Comparison of ENCODE assay signal across 16 mouse cellular contexts in the genomic region with DNA sequence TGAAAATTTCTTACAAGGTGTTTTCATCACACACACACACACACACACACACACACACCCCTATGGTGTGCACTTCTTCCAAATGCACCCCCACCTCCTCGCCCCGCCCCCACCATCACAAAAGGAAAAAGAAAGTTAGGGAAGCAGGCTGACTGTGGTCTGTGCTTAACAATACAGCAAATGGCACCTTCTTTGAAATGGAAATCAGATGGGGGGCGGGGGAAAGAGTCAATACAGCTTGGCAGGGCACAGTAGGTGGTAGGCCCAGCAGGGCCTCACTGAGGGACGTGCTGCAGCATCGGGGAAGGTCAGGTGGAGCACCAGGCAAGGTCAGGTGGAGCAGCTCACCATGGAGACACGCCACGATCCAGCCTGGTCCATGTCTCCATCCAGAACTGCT. TPM values are rescaled to one million over a fixed set of nuclear protein-coding genes. Genes with fewer than 3 reads are reported as not detected.
DNase-seq lines count a peak whose midpoint lies in the region; ATAC-seq and TF ChIP-seq lines count a peak whose summit lies in the region.
"Had no signal": no experiment of that assay in that cellular context is flagged by ENCODE, and none has a peak within 500 bp of the region (broad histone marks: within the 10 kb centered on the region; RNA-seq: fewer than 3 reads in every experiment).

No protein-coding gene starts in this region.

- H3K36me3 ChIP-seq in midbrain, embryonic 10.5 days = no peaks in the 10 kb centered on the region
- H3K36me3 ChIP-seq in midbrain, postnatal 0 days (ENCODE audit: insufficient read depth, low read length) = no peaks in the 10 kb centered on the region
- H3K36me3 ChIP-seq in forebrain, embryonic 16.5 days (ENCODE audit: control insufficient read depth, insufficient read depth) = no peaks in the 10 kb centered on the region
- no peaks in the 10 kb centered on the region for H3K36me3 ChIP-seq in neural tube, embryonic 14.5 days (ENCODE audit: control insufficient read depth, insufficient read depth, low read length)
- H3K36me3 ChIP-seq: heart, embryonic 10.5 days; limb, embryonic 13.5 days; stomach, embryonic 15.5 days had no signal

- no peak for ATAC-seq in midbrain, postnatal 0 days (ENCODE audit: low FRiP score)
- peak; percentile 60 for ATAC-seq in forebrain, embryonic 16.5 days
- 0 out of 2 replicates have a peak, but pooled peaks have one; percentile 39 for ATAC-seq in neural tube, embryonic 14.5 days (ENCODE audit: low read depth)

- H3K4me2 ChIP-seq in midbrain, postnatal 0 days (ENCODE audit: low read depth, low read length, poor library complexity, severe bottlenecking) = no peak overlapping the region
- H3K4me2 ChIP-seq in forebrain, embryonic 16.5 days (ENCODE audit: low read length) = no peak overlapping the region
- H3K4me2 ChIP-seq in neural tube, embryonic 14.5 days (ENCODE audit: low read depth, low read length) = no peak overlapping the region
- H3K4me2 ChIP-seq: limb, embryonic 13.5 days; stomach, embryonic 15.5 days had no signal

- no peaks in the 10 kb centered on the region for H3K27me3 ChIP-seq in midbrain, embryonic 10.5 days (ENCODE audit: low read depth, poor library complexity, severe bottlenecking)
- H3K27me3 ChIP-seq in midbrain, postnatal 0 days (ENCODE audit: insufficient read depth, low read length) = peaks cover 4% of the 10 kb centered on the region; the same call in 1 of the 2 replicates
- H3K27me3 ChIP-seq in forebrain, embryonic 16.5 days (replicated peaks; ENCODE audit: control insufficient read depth, insufficient read depth, low read length) = no peaks in the 10 kb centered on the region
- no peaks in the 10 kb centered on the region for H3K27me3 ChIP-seq in neural tube, embryonic 14.5 days (ENCODE audit: control insufficient read depth, insufficient read depth, low read length)
- H3K27me3 ChIP-seq: limb, embryonic 13.5 days; stomach, embryonic 15.5 days had no signal

- peaks cover 45% of the 10 kb centered on the region for H3K4me1 ChIP-seq in midbrain, embryonic 10.5 days
- H3K4me1 ChIP-seq in midbrain, postnatal 0 days (ENCODE audit: insufficient read depth, low read length) = no peaks in the 10 kb centered on the region
- peaks cover 8% of the 10 kb centered on the region for H3K4me1 ChIP-seq in forebrain, embryonic 16.5 days (replicated peaks; ENCODE audit: control insufficient read depth, insufficient read depth, low read length)
- peaks cover 6% of the 10 kb centered on the region; the same call in 1 of the 2 replicates for H3K4me1 ChIP-seq in neural tube, embryonic 14.5 days (ENCODE audit: control insufficient read depth, insufficient read depth, low read length)
- H3K4me1 ChIP-seq: stomach, embryonic 15.5 days had no signal

- TF ChIP-seq CTCF in midbrain, postnatal 0 days (IDR thresholded peaks at IDR 0.05) = no peak

- no peaks in the 10 kb centered on the region for H3K9me3 ChIP-seq in midbrain, embryonic 10.5 days (replicated peaks)
- no peaks in the 10 kb centered on the region for H3K9me3 ChIP-seq in midbrain, postnatal 0 days (ENCODE audit: low read length)
- no peaks in the 10 kb centered on the region for H3K9me3 ChIP-seq in forebrain, embryonic 16.5 days (ENCODE audit: control insufficient read depth, low read length)
- no peaks in the 10 kb centered on the region for H3K9me3 ChIP-seq in neural tube, embryonic 14.5 days (ENCODE audit: control insufficient read depth, low read length)
- H3K9me3 ChIP-seq: heart, embryonic 10.5 days; limb, embryonic 13.5 days; megakaryocyte, embryonic 14.5 days; stomach, embryonic 15.5 days had no signal

- DNase-seq in embryo, embryonic 9.5 days (ENCODE audit: extremely low spot score) = peak; percentile 26
- DNase-seq in embryo, embryonic 11 days = no peak
- peak; percentile 45 for DNase-seq in midbrain, embryonic 10.5 days (ENCODE audit: low spot score)
- no peak for DNase-seq in midbrain, postnatal 0 days (ENCODE audit: low spot score)
- DNase-seq in adrenal gland, postnatal 10 days = no peak
- no peak for DNase-seq in heart, adult 11 months
- DNase-seq: kidney, adult 11 months; lung, adult 2 months; thymus, postnatal 25 days had no signal

- no peak overlapping the region for H3K9ac ChIP-seq in midbrain, postnatal 0 days (replicated peaks; ENCODE audit: low read length, poor library complexity, severe bottlenecking)
- H3K9ac ChIP-seq in forebrain, embryonic 16.5 days (replicated peaks; ENCODE audit: low read depth, low read length) = no peak overlapping the region
- no peak overlapping the region for H3K9ac ChIP-seq in neural tube, embryonic 14.5 days (replicated peaks; ENCODE audit: low read depth, low read length)
- H3K9ac ChIP-seq: limb, embryonic 13.5 days; stomach, embryonic 15.5 days had no signal

- 10% methylated on average over 7 of the region's 7 CpGs for WGBS in midbrain, embryonic 10.5 days
- WGBS in midbrain, postnatal 0 days = 14% methylated on average over 7 of the region's 7 CpGs
- 3% methylated on average over 7 of the region's 7 CpGs for WGBS in forebrain, embryonic 16.5 days
- 6% methylated on average over 7 of the region's 7 CpGs for WGBS in neural tube, embryonic 14.5 days

- peak overlapping the region; percentile 32 for H3K4me3 ChIP-seq in midbrain, embryonic 10.5 days
- H3K4me3 ChIP-seq in midbrain, postnatal 0 days (ENCODE audit: low read depth, low read length) = no peak overlapping the region
- no peak overlapping the region for H3K4me3 ChIP-seq in forebrain, embryonic 16.5 days (replicated peaks; ENCODE audit: low read length)
- H3K4me3 ChIP-seq in neural tube, embryonic 14.5 days (ENCODE audit: low read depth, low read length) = no peak overlapping the region
- H3K4me3 ChIP-seq: erythroblast, embryonic 14.5 days; heart, embryonic 10.5 days; limb, embryonic 13.5 days; stomach, embryonic 15.5 days had no signal

- peak overlapping the region; percentile 70 for H3K27ac ChIP-seq in midbrain, embryonic 10.5 days (replicated peaks)
- H3K27ac ChIP-seq in midbrain, postnatal 0 days (ENCODE audit: low read depth, low read length) = no peak overlapping the region
- no peak overlapping the region for H3K27ac ChIP-seq in forebrain, embryonic 16.5 days (ENCODE audit: low read length)
- no peak overlapping the region for H3K27ac ChIP-seq in neural tube, embryonic 14.5 days (ENCODE audit: low read depth, low read length)
- H3K27ac ChIP-seq: limb, embryonic 13.5 days; stomach, embryonic 15.5 days had no signal

RNA-seq across cellular contexts. Expression of a gene that starts 49.1 kb away (rescaled TPM):
- 33.4 and 33.6 TPM in 2 replicates for polyA plus RNA-seq in midbrain, embryonic 10.5 days (2016; fragmentation: Nextera tagmentation; extraction: Ambion mirVana)
- total RNA-seq in midbrain, postnatal 0 days (2014; rRNA removed) = 6.9 and 18.1 TPM in 2 replicates
- 11.1 and 11.9 TPM in 2 replicates for polyA plus RNA-seq in midbrain, postnatal 0 days (2015; fragmentation: Nextera tagmentation; extraction: Ambion mirVana)
- 23.5 and 23.7 TPM in 2 replicates for polyA plus RNA-seq in forebrain, embryonic 16.5 days (2015; fragmentation: Nextera tagmentation; extraction: Ambion mirVana)
- polyA plus RNA-seq in neural tube, embryonic 14.5 days (2014; fragmentation: Nextera tagmentation; extraction: Ambion mirVana) = 25.6 and 29.1 TPM in 2 replicates
- 10 to 100 TPM; 13.3 to 14.4 TPM for total RNA-seq in adrenal gland, postnatal 10 days (2021)

Comparison
In these comparisons a context has a peak if more than half of its experiments do, and no peak if none do; other contexts are left out.
1. DNase-seq: peak in embryo, embryonic 9.5 days (single experiment) and midbrain, embryonic 10.5 days (single experiment); none in embryo, embryonic 11 days (single experiment), midbrain, postnatal 0 days (single experiment), adrenal gland, postnatal 10 days (single experiment) and heart, adult 11 months (single experiment).